ENCODE assay signal across 25 mouse cellular contexts in genomic region chr6:32105547-32106275, GRCm38 (mm10). TPM values are rescaled to one million over a fixed set of nuclear protein-coding genes. Genes with fewer than 3 reads are reported as not detected.
DNase-seq lines count a peak whose midpoint lies in the region; ATAC-seq and TF ChIP-seq lines count a peak whose summit lies in the region.
"Had no signal": no experiment of that assay in that cellular context is flagged by ENCODE, and none has a peak within 500 bp of the region (broad histone marks: within the 10 kb centered on the region; RNA-seq: fewer than 3 reads in every experiment).

No protein-coding gene starts in this region.

- H3K9ac ChIP-seq in forebrain, embryonic 13.5 days: no peak overlapping the region
- no peak overlapping the region for H3K9ac ChIP-seq in forebrain, embryonic 16.5 days (replicated peaks; ENCODE audit: low read depth, low read length)
- H3K9ac ChIP-seq in lung, postnatal 0 days (replicated peaks; ENCODE audit: low read depth): no peak overlapping the region
- H3K9ac ChIP-seq: midbrain, embryonic 12.5 days had no signal

- no peak overlapping the region for H3K4me3 ChIP-seq in forebrain, embryonic 13.5 days
- H3K4me3 ChIP-seq in forebrain, embryonic 16.5 days (replicated peaks; ENCODE audit: low read length): no peak overlapping the region
- no peak overlapping the region for H3K4me3 ChIP-seq in lung, postnatal 0 days (ENCODE audit: low read depth, low read length)
- H3K4me3 ChIP-seq: heart, embryonic 10.5 days; layer of hippocampus, adult 2 months; limb, embryonic 10.5 days; midbrain, embryonic 12.5 days had no signal

- H3K9me3 ChIP-seq in forebrain, embryonic 13.5 days (replicated peaks): no peaks in the 10 kb centered on the region
- H3K9me3 ChIP-seq in forebrain, embryonic 16.5 days (ENCODE audit: control insufficient read depth, low read length): no peaks in the 10 kb centered on the region
- no peaks in the 10 kb centered on the region for H3K9me3 ChIP-seq in lung, postnatal 0 days (ENCODE audit: low read length)
- H3K9me3 ChIP-seq: heart, embryonic 10.5 days; limb, embryonic 10.5 days; midbrain, embryonic 12.5 days had no signal

- peak overlapping the region; percentile 36; the same call in 1 of the 2 replicates for H3K27ac ChIP-seq in forebrain, embryonic 13.5 days
- no peak overlapping the region for H3K27ac ChIP-seq in forebrain, embryonic 16.5 days (ENCODE audit: low read length)
- H3K27ac ChIP-seq in lung, postnatal 0 days (ENCODE audit: low read length): no peak overlapping the region
- H3K27ac ChIP-seq: heart, embryonic 10.5 days; layer of hippocampus, adult 2 months; limb, embryonic 10.5 days; midbrain, embryonic 12.5 days had no signal

- no peaks in the 10 kb centered on the region for H3K27me3 ChIP-seq in forebrain, embryonic 13.5 days
- H3K27me3 ChIP-seq in forebrain, embryonic 16.5 days (replicated peaks; ENCODE audit: control insufficient read depth, insufficient read depth, low read length): no peaks in the 10 kb centered on the region
- H3K27me3 ChIP-seq in lung, postnatal 0 days (replicated peaks; ENCODE audit: insufficient read depth, low read length): no peaks in the 10 kb centered on the region
- H3K27me3 ChIP-seq: midbrain, embryonic 12.5 days had no signal

- no peaks in the 10 kb centered on the region for H3K36me3 ChIP-seq in forebrain, embryonic 13.5 days (ENCODE audit: poor library complexity, severe bottlenecking)
- H3K36me3 ChIP-seq in forebrain, embryonic 16.5 days (ENCODE audit: control insufficient read depth, insufficient read depth): no peaks in the 10 kb centered on the region
- no peaks in the 10 kb centered on the region for H3K36me3 ChIP-seq in lung, postnatal 0 days (ENCODE audit: insufficient read depth, low read length)
- H3K36me3 ChIP-seq: heart, embryonic 10.5 days; limb, embryonic 10.5 days; midbrain, embryonic 12.5 days had no signal

- 44% methylated on average over 9 of the region's 9 CpGs for WGBS in forebrain, embryonic 13.5 days
- 40% methylated on average over 9 of the region's 9 CpGs for WGBS in forebrain, embryonic 16.5 days
- WGBS in lung, postnatal 0 days: 40% methylated on average over 9 of the region's 9 CpGs

- ATAC-seq in forebrain, embryonic 13.5 days: 0 out of 2 replicates have a peak, but pooled peaks have one; percentile 41
- no peak for ATAC-seq in forebrain, embryonic 16.5 days
- ATAC-seq in lung, postnatal 0 days: peak; percentile 8; the same call in 1 of the 2 replicates

- no peak overlapping the region for H3K4me2 ChIP-seq in forebrain, embryonic 13.5 days
- no peak overlapping the region for H3K4me2 ChIP-seq in forebrain, embryonic 16.5 days (ENCODE audit: low read length)
- no peak overlapping the region for H3K4me2 ChIP-seq in lung, postnatal 0 days (replicated peaks; ENCODE audit: low read depth, low read length)
- H3K4me2 ChIP-seq: liver, embryonic 11.5 days; midbrain, embryonic 12.5 days had no signal

- H3K4me1 ChIP-seq in forebrain, embryonic 13.5 days: peaks cover 9% of the 10 kb centered on the region; the same call in 1 of the 2 replicates
- H3K4me1 ChIP-seq in forebrain, embryonic 16.5 days (replicated peaks; ENCODE audit: control insufficient read depth, insufficient read depth, low read length): 0 out of 2 replicates have a peak, but pooled peaks cover 3% of the 10 kb centered on the region
- H3K4me1 ChIP-seq in lung, postnatal 0 days (ENCODE audit: insufficient read depth, low read depth, low read length): no peaks in the 10 kb centered on the region
- H3K4me1 ChIP-seq: heart, embryonic 10.5 days; limb, embryonic 10.5 days; midbrain, embryonic 12.5 days had no signal

- no peak for DNase-seq in lung, postnatal 0 days (ENCODE audit: low spot score)
- no peak for DNase-seq in lung, adult 18-20 months
- peak; percentile 18 for DNase-seq in R1 (ENCODE audit: low read depth, low spot score)
- DNase-seq in lung, postnatal 4 days: peak; percentile 59 to 70
- no peak for DNase-seq in spleen, adult 12 weeks (ENCODE audit: low spot score)
- DNase-seq: adrenal gland, adult 8-10 months; cerebellum, adult 8-10 months; embryo, embryonic 11 days; gastrocnemius, postnatal 25 days; heart, postnatal 10 days; kidney, adult 18-20 months; kidney, postnatal 10 days; right cerebral cortex, adult 18-20 months; spleen, adult 18-20 months; thymus, adult 2 months had no signal

- no peak for TF ChIP-seq EP300 in lung, postnatal 0 days (IDR thresholded peaks at IDR 0.05)

- TF ChIP-seq CTCF in lung, postnatal 0 days (IDR thresholded peaks at IDR 0.05): no peak

RNA-seq across cellular contexts. Expression of gene 1700012A03Rik, which starts 55.7 kb away (rescaled TPM):
- not detected in 2 replicates for polyA plus RNA-seq in forebrain, embryonic 13.5 days (2015; fragmentation: Nextera tagmentation; extraction: Ambion mirVana)
- polyA plus RNA-seq in forebrain, embryonic 16.5 days (2015; fragmentation: Nextera tagmentation; extraction: Ambion mirVana): not detected in 2 replicates
- not detected in 2 replicates for polyA plus RNA-seq in lung, postnatal 0 days (2015; fragmentation: Nextera tagmentation; extraction: Ambion mirVana)
- polyA plus RNA-seq: C2C12; heart, embryonic 10.5 days; limb, embryonic 10.5 days; liver, embryonic 11.5 days; lung, embryonic 16.5 days; midbrain, embryonic 12.5 days; stomach, embryonic 14.5 days; thymus, adult 2 months had no signal

Comparison
In these comparisons a context has a peak if more than half of its experiments do, and no peak if none do; other contexts are left out.
1. DNase-seq: peak in R1 (single experiment) and lung, postnatal 4 days (2 of 2); none in lung, postnatal 0 days (single experiment), lung, adult 18-20 months (0 of 2) and spleen, adult 12 weeks (single experiment).